Comparison of ENCODE assay signal across 15 mouse cellular contexts in the genomic region with DNA sequence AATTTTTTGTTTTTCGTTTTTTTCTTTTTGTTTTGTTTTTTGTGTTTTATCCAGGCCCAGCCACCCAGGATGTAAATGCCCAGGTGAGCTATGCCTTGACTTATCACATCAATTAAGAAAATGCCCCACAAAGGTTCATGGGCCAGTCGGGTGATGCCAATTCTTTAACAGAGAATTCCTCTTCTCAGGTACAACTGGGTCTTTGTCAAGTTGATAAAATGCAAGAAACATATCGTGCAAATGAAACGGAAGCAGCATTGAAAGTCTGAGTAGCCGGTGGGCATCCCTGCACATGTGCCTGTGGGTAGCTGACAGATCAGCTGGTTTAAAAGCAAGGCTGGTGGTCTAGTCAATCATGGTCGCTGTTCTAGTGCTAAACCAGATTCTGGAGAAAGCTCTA. TPM values are rescaled to one million over a fixed set of nuclear protein-coding genes. Genes with fewer than 3 reads are reported as not detected.
DNase-seq lines count a peak whose midpoint lies in the region; ATAC-seq and TF ChIP-seq lines count a peak whose summit lies in the region.
"Not testable (repeated sequence)": the region's sequence is repeated elsewhere in the genome, so short reads cannot be mapped to it uniquely, and the experiment has no call there.
"Had no signal": no experiment of that assay in that cellular context is flagged by ENCODE, and none has a peak within 500 bp of the region (broad histone marks: within the 10 kb centered on the region; RNA-seq: fewer than 3 reads in every experiment).

No protein-coding gene starts in this region.

- H3K27ac ChIP-seq in forebrain, embryonic 12.5 days; heart, embryonic 13.5 days (replicated peaks); intestine, postnatal 0 days (ENCODE audit: low read depth, low read length): not testable (repeated sequence)

- 69% methylated on average over 6 of the region's 6 CpGs for WGBS in forebrain, embryonic 12.5 days
- 55% methylated on average over 6 of the region's 6 CpGs for WGBS in heart, embryonic 13.5 days
- 70% methylated on average over 5 of the region's 6 CpGs for WGBS in intestine, postnatal 0 days

- intact Hi-C loops in left cerebral cortex, postnatal 14 days (cut with DNase I), result not testable (repeated sequence)

- H3K36me3 ChIP-seq in forebrain, embryonic 12.5 days (replicated peaks); heart, embryonic 13.5 days; intestine, postnatal 0 days (ENCODE audit: control insufficient read depth, insufficient read depth): not testable (repeated sequence)

- not testable (repeated sequence) for H3K4me2 ChIP-seq in forebrain, embryonic 12.5 days; heart, embryonic 13.5 days; intestine, postnatal 0 days (replicated peaks; ENCODE audit: low read depth)

- TF ChIP-seq CTCF in intestine, postnatal 0 days (IDR thresholded peaks at IDR 0.05; ENCODE audit: low read depth), result not testable (repeated sequence)

- H3K27me3 ChIP-seq in forebrain, embryonic 12.5 days; heart, embryonic 13.5 days (replicated peaks); intestine, postnatal 0 days (replicated peaks; ENCODE audit: control insufficient read depth, insufficient read depth, low read length): not testable (repeated sequence)

- peaks cover 26% of the 10 kb centered on the region for H3K9me3 ChIP-seq in forebrain, embryonic 12.5 days
- H3K9me3 ChIP-seq in heart, embryonic 13.5 days, result peaks cover 16% of the 10 kb centered on the region
- not testable (repeated sequence) for H3K9me3 ChIP-seq in intestine, postnatal 0 days (ENCODE audit: control insufficient read depth)

- H3K9ac ChIP-seq in forebrain, embryonic 12.5 days; heart, embryonic 13.5 days; intestine, postnatal 0 days (ENCODE audit: low read depth, low read length): not testable (repeated sequence)

- H3K4me1 ChIP-seq in forebrain, embryonic 12.5 days; heart, embryonic 13.5 days; intestine, postnatal 0 days (replicated peaks; ENCODE audit: control insufficient read depth, insufficient read depth, low read length): not testable (repeated sequence)

- H3K4me3 ChIP-seq in forebrain, embryonic 12.5 days (replicated peaks); heart, embryonic 13.5 days; intestine, postnatal 0 days (ENCODE audit: low read depth, low read length): not testable (repeated sequence)

- ATAC-seq in forebrain, embryonic 12.5 days (ENCODE audit: low FRiP score), result peak; percentile 81; the same call in 1 of the 2 replicates
- ATAC-seq in heart, embryonic 13.5 days (ENCODE audit: extremely low read depth, insufficient number of reproducible peaks, low FRiP score, low TSS enrichment), result peak; percentile 65; the same call in 1 of the 2 replicates
- peak; percentile 61 for ATAC-seq in intestine, postnatal 0 days

- DNase-seq in left cerebral cortex, postnatal 14 days (ENCODE audit: low spot score in 2 of 2), result peak; percentile 6 to 9
- DNase-seq in lung, postnatal 36 days, result peak; percentile 3
- peak; percentile 42 for DNase-seq in spleen, adult 12 weeks (ENCODE audit: low spot score)
- peak; percentile 4 to 13 for DNase-seq in thymus, postnatal 10 days (ENCODE audit: low spot score in 2 of 2)

RNA-seq across cellular contexts. Expression of a gene that starts 12.2 kb away (rescaled TPM):
- not detected in 2 replicates for polyA plus RNA-seq in forebrain, embryonic 12.5 days (2016; fragmentation: Nextera tagmentation; extraction: Ambion mirVana)
- polyA plus RNA-seq in heart, embryonic 13.5 days (2015; fragmentation: Nextera tagmentation; extraction: Ambion mirVana), result 0.28 TPM in 1 of 2 replicates, not detected in the other
- polyA plus RNA-seq in intestine, postnatal 0 days (2015; fragmentation: Nextera tagmentation; extraction: Ambion mirVana), result not detected in 2 replicates
- not detected for total RNA-seq in left cerebral cortex, postnatal 14 days (2021)
- total RNA-seq: ES-E14; gastrocnemius, adult 18-20 months; layer of hippocampus, postnatal 10 days; megakaryocyte-erythroid progenitor cell, adult 5-6 weeks had no signal
- polyA plus RNA-seq: activated CD4-positive, CD25-positive, alpha-beta regulatory T cell, adult 4 months; erythroblast, embryonic 14.5 days; hindbrain, embryonic 16.5 days; liver, embryonic 14.5 days had no signal

RNA-seq across cellular contexts. Expression of a gene that starts 29.5 kb away (rescaled TPM):
- not detected in 2 replicates for polyA plus RNA-seq in forebrain, embryonic 12.5 days (2016; fragmentation: Nextera tagmentation; extraction: Ambion mirVana)
- not detected in 2 replicates for polyA plus RNA-seq in heart, embryonic 13.5 days (2015; fragmentation: Nextera tagmentation; extraction: Ambion mirVana)
- not detected in 2 replicates for polyA plus RNA-seq in intestine, postnatal 0 days (2015; fragmentation: Nextera tagmentation; extraction: Ambion mirVana)
- not detected for total RNA-seq in left cerebral cortex, postnatal 14 days (2021)
- total RNA-seq: gastrocnemius, adult 18-20 months; layer of hippocampus, postnatal 10 days; megakaryocyte-erythroid progenitor cell, adult 5-6 weeks had no signal
- polyA plus RNA-seq: activated CD4-positive, CD25-positive, alpha-beta regulatory T cell, adult 4 months; erythroblast, embryonic 14.5 days; hindbrain, embryonic 16.5 days had no signal

RNA-seq across cellular contexts. Expression of a gene that starts 50.2 kb away (rescaled TPM):
- polyA plus RNA-seq in forebrain, embryonic 12.5 days (2016; fragmentation: Nextera tagmentation; extraction: Ambion mirVana), result not detected in 2 replicates
- not detected in 2 replicates for polyA plus RNA-seq in heart, embryonic 13.5 days (2015; fragmentation: Nextera tagmentation; extraction: Ambion mirVana)
- not detected in 2 replicates for polyA plus RNA-seq in intestine, postnatal 0 days (2015; fragmentation: Nextera tagmentation; extraction: Ambion mirVana)
- not detected for total RNA-seq in left cerebral cortex, postnatal 14 days (2021)
- total RNA-seq: ES-E14; gastrocnemius, adult 18-20 months; layer of hippocampus, postnatal 10 days; megakaryocyte-erythroid progenitor cell, adult 5-6 weeks had no signal
- polyA plus RNA-seq: activated CD4-positive, CD25-positive, alpha-beta regulatory T cell, adult 4 months; erythroblast, embryonic 14.5 days; hindbrain, embryonic 16.5 days; liver, embryonic 14.5 days had no signal
